Mouse (Mus musculus) inflammation-experienced regulatory T-cells, adult 6 months (primary cell): ENCODE measurements around the gene Acyp1. TPM values are rescaled to one million over a fixed set of nuclear protein-coding genes. Genes with fewer than 3 reads are reported as not detected.

Experiments
- ATAC-seq: one replicate; pipeline ENCODE4 v1.8.0; 2017
- polyA plus RNA-seq, 3 experiments: library from polyadenylated mRNA; unstranded; fragments of 100-300 nt; shearing (Covaris generic); gene quantifications; one replicate each; pipeline ENCODE4 v1.2.1; 2017

Gene Acyp1
- polyA plus RNA-seq = 10 to 100 TPM; 43.3 to 63.7 (median 54.8) TPM

GRCm38 (mm10) chr12:85287809-85288485 lies at the start of gene Acyp1:
Gene Acyp1, minus strand, starts transcription at chr12:85288438.
- no peak for ATAC-seq

GRCm38 (mm10) chr12:85337567-85338311 lies 49.5 kb upstream of the Acyp1 start:
- no peak for ATAC-seq

GRCm38 (mm10) chr12:85330153-85330552 lies 41.9 kb upstream of the Acyp1 start:
- ATAC-seq = no peak

GRCm38 (mm10) chr12:85308651-85309050 lies 20.4 kb upstream of the Acyp1 start:
- ATAC-seq = no peak

- peak; percentile 79 for ATAC-seq
These were observed 17.1 kb upstream of the Acyp1 start for GRCm38 (mm10) chr12:85305247-85305892.

GRCm38 (mm10) chr12:85304725-85305124 lies 16.5 kb upstream of the Acyp1 start:
- ATAC-seq = peak; percentile 75

GRCm38 (mm10) chr12:85303256-85303655 lies 15.0 kb upstream of the Acyp1 start:
- ATAC-seq = no peak

- no peak for ATAC-seq
These were observed 10.6 kb upstream of the Acyp1 start for GRCm38 (mm10) chr12:85298835-85299180.

GRCm38 (mm10) chr12:85298127-85298834 lies 10.0 kb upstream of the Acyp1 start:
- no peak for ATAC-seq

GRCm38 (mm10) chr12:85297345-85297997 lies 9.2 kb upstream of the Acyp1 start:
- ATAC-seq = no peak

GRCm38 (mm10) chr12:85296915-85297314 lies 8.7 kb upstream of the Acyp1 start:
- no peak for ATAC-seq

GRCm38 (mm10) chr12:85295506-85295905 lies 7.3 kb upstream of the Acyp1 start:
- ATAC-seq = no peak

GRCm38 (mm10) chr12:85292906-85293305 lies 4.7 kb upstream of the Acyp1 start:
- no peak for ATAC-seq

- no peak for ATAC-seq
These were observed 4.0 kb upstream of the Acyp1 start for GRCm38 (mm10) chr12:85292288-85292687.

GRCm38 (mm10) chr12:85291541-85291940 lies 3.3 kb upstream of the Acyp1 start:
- no peak for ATAC-seq

GRCm38 (mm10) chr12:85290633-85291032 lies 2.4 kb upstream of the Acyp1 start:
- no peak for ATAC-seq

GRCm38 (mm10) chr12:85289157-85290000 lies 1.1 kb upstream of the Acyp1 start:
- no peak for ATAC-seq

GRCm38 (mm10) chr12:85288486-85289156 lies 383 bp upstream of the Acyp1 start, which contains the start of gene Zc2hc1c:
Gene Zc2hc1c, plus strand, starts transcription at chr12:85288591.
- ATAC-seq = peak; percentile 90

- ATAC-seq = no peak
These were observed 1.3 kb downstream of the Acyp1 start for GRCm38 (mm10) chr12:85286941-85287340.

- no peak for ATAC-seq
These were observed 3.2 kb downstream of the Acyp1 start for GRCm38 (mm10) chr12:85284996-85285395.

GRCm38 (mm10) chr12:85284331-85284730 lies 3.9 kb downstream of the Acyp1 start:
- ATAC-seq = no peak
